Mouse (Mus musculus) stomach, postnatal 0 days (tissue): ENCODE results near the gene Tenm4.

ENCODE experiments used
- CTCF ChIP-seq: IDR thresholded peaks from 2 replicates; pipeline ENCODE4 v1.5.1; 2016; ENCODE audit warnings: antibody characterized with exemption, low read depth, mild to moderate bottlenecking, moderate library complexity
- EP300 ChIP-seq: optimal IDR thresholded peaks from 2 replicates; pipeline ENCODE3; 2016; ENCODE audit warnings: antibody characterized with exemption

DNA sequence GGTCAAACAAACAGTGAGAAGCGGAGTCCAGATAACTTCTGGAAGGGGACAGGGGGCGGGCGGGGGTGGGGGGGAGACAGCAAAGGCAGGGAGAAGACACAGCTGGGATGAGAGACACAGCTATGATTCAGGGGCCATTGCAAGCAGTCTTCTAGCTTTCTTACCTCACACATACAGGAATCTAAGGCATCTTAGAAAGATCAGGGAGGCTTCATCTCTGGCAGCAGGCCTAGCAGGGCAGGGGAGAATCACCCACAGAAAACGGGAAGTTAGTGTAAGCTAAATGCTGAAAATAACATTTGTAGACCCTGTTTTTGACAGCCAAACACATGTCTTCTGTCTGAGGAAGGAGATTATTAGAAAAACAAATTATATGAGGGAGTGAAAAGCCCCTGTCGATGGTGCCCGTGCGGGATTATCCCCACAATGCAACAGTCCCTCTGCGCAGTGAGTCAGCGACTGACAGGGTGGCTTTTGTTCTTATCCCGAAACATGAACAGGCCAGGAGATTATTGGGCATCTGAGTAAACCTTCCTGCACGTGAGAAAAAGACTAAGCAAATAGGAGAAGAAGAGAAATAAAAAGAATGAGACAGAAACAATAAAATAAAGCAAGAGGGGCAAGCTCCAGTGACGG lies 584.5 kb downstream of the Tenm4 start:
- no peak for TF ChIP-seq CTCF
- TF ChIP-seq EP300: no peak
